Mouse (Mus musculus): ENCODE measurements at regions not wholly inside any gene's neighbourhood (a gene's known extent, or its start where the extent isn't known, plus 50 kb on each side); places are given as distances from the start of the nearest gene placed in this dataset.

DNA sequence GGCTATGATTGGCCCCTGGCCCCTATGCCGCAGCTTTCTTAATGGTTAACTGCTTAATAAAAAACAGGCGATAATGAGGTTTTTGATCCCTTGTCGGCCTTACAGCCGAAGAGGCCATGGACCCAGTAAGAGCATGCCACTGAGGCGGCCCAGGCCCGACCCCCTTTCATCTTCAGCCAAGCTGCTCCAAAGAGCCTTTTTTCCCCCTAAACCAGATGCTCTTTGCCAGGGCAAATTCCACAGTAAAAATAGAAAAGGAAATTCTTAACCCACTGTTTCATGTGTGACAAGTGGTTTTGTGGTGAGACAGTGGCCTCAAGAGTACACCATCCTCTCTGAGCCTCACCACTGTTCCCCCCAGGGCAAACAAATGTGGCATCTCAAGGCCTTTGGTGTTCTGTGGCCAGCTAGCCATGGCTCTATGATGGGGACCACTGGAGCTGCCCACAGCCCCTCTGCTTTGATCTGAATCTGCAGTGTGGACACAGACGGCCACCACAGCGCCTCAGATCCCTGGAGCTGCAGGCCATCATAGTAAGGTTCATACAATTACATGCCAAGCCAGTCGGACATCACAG lies 61.9 kb downstream of the Gm5294 start:
- no peak for TF ChIP-seq HCFC1 (IDR thresholded peaks at IDR 0.05; ENCODE audit: borderline replicate concordance, insufficient read depth, low read length)
- no peak for TF ChIP-seq CHD2 (IDR thresholded peaks at IDR 0.05; ENCODE audit: low read depth, low read length)
